Mouse (Mus musculus): ENCODE measurements around the gene Il1rn.

- no peak for TF ChIP-seq CTCF (IDR thresholded peaks at IDR 0.05; ENCODE audit: control insufficient read depth, insufficient read depth, insufficient replicate concordance, low read depth, low read length)
- no peak for TF ChIP-seq POLR2A (IDR thresholded peaks at IDR 0.05; ENCODE audit: control insufficient read depth, low read depth, low read length)
Observed at GRCm38 (mm10) chr2:24387361-24388283, 51.0 kb downstream of the Il1rn start.

Data from testis, adult 2 months (tissue).